Mouse (Mus musculus): ENCODE results near the gene Nwd2.

- TF ChIP-seq CTCF (IDR thresholded peaks at IDR 0.05; ENCODE audit: extremely low read depth, insufficient read depth, low read length) (no peak), POLR2A (IDR thresholded peaks at IDR 0.05; ENCODE audit: extremely low read depth, insufficient read depth, low read length) (no peak)
Observed at GRCm38 (mm10) chr5:63755938-63756337, 107.0 kb downstream of the Nwd2 start.

Measured in cortical plate, adult 2 months (tissue).